Mouse (Mus musculus) MEL-GATA-1-ER (cell line): Measurements from ENCODE around the gene Ldlrap1.

ENCODE experiments used
- DNase-seq: peaks from one replicate; pipeline ENCODE4 v3.0.0-alpha.2; 2012; ENCODE audit warnings: low read depth; ENCODE audit errors: extremely low read depth

Ldlrap1 gene

GRCm38 (mm10) chr4:134775234-134775944 is 7.6 kb upstream of the Ldlrap1 start:
- DNase-seq, result no peak

GRCm38 (mm10) chr4:134774126-134774525 is 6.3 kb upstream of the Ldlrap1 start:
- no peak for DNase-seq

GRCm38 (mm10) chr4:134772805-134773674 is 5.2 kb upstream of the Ldlrap1 start:
- DNase-seq, result no peak

GRCm38 (mm10) chr4:134769891-134770290 is 2.1 kb upstream of the Ldlrap1 start:
- DNase-seq, result no peak

GRCm38 (mm10) chr4:134769081-134769811 is 1.4 kb upstream of the Ldlrap1 start:
- no peak for DNase-seq

GRCm38 (mm10) chr4:134768226-134768888 is 533 bp upstream of the Ldlrap1 start:
- DNase-seq, result no peak

GRCm38 (mm10) chr4:134766904-134767425 is 859 bp downstream of the Ldlrap1 start:
- DNase-seq, result no peak

GRCm38 (mm10) chr4:134766277-134766676 is 1.5 kb downstream of the Ldlrap1 start:
- DNase-seq, result no peak

- DNase-seq, result no peak
These were observed 3.5 kb downstream of the Ldlrap1 start for GRCm38 (mm10) chr4:134764333-134764732.

- no peak for DNase-seq
These were observed 5.5 kb downstream of the Ldlrap1 start for GRCm38 (mm10) chr4:134762360-134762759.

GRCm38 (mm10) chr4:134760793-134761201 is 7.0 kb downstream of the Ldlrap1 start:
- DNase-seq, result peak; percentile 64

- no peak for DNase-seq
These were observed 7.5 kb downstream of the Ldlrap1 start for GRCm38 (mm10) chr4:134760281-134760680.

- no peak for DNase-seq
These were observed 8.3 kb downstream of the Ldlrap1 start for GRCm38 (mm10) chr4:134759564-134759963.

- no peak for DNase-seq
These were observed 8.9 kb downstream of the Ldlrap1 start for GRCm38 (mm10) chr4:134758922-134759321.

GRCm38 (mm10) chr4:134758367-134758766 is 9.5 kb downstream of the Ldlrap1 start:
- no peak for DNase-seq

- no peak for DNase-seq
These were observed 10.9 kb downstream of the Ldlrap1 start for GRCm38 (mm10) chr4:134756953-134757352.

GRCm38 (mm10) chr4:134754941-134755340 is 12.9 kb downstream of the Ldlrap1 start:
- no peak for DNase-seq

- DNase-seq, result no peak
These were observed 13.5 kb downstream of the Ldlrap1 start for GRCm38 (mm10) chr4:134754371-134754770.

- no peak for DNase-seq
These were observed 14.1 kb downstream of the Ldlrap1 start for GRCm38 (mm10) chr4:134753516-134754261.

GRCm38 (mm10) chr4:134752911-134753426 is 14.9 kb downstream of the Ldlrap1 start:
- DNase-seq, result no peak
